Mouse (Mus musculus): ENCODE results near the gene Specc1l. TPM values are rescaled to one million over a fixed set of nuclear protein-coding genes. Genes with fewer than 3 reads are reported as not detected.

Specc1l gene
- polyA plus RNA-seq, 1 experiment, result 29.6 TPM

GRCm38 (mm10) chr10:75312361-75312760 lies 100.5 kb downstream of the Specc1l start:
- no peak for DNase-seq (ENCODE audit: extremely low spot score in 1 of 2, low spot score in 1 of 2)

- no peak for DNase-seq (ENCODE audit: extremely low spot score in 1 of 2, low spot score in 1 of 2)
Observed at GRCm38 (mm10) chr10:75314190-75314980, 102.5 kb downstream of the Specc1l start.

DNA sequence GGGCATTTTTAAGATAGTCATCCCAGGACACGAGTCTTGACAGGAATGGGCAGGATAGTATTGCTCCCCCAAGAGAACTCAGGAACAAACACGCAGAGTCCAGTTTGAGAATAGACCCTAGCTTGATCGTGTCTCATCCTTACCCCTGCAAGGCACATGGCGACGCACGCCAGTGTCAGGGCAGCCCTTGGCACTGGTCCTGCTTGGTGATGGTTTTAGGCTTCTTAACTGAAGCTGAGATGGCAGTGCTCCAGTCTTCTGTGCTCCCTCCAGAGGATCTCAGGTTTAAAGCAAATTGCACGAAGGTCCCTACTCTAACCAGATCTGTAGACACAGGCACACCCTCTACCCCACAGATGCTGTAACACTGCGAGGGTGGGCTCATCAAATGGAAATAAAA lies 103.9 kb downstream of the Specc1l start:
- no peak for DNase-seq (ENCODE audit: extremely low spot score in 1 of 2, low spot score in 1 of 2)

GRCm38 (mm10) chr10:75316472-75316871 lies 104.6 kb downstream of the Specc1l start:
- DNase-seq (ENCODE audit: extremely low spot score in 1 of 2, low spot score in 1 of 2), result no peak

GRCm38 (mm10) chr10:75316872-75316907 lies 104.8 kb downstream of the Specc1l start, which contains the start of gene Adora2a:
Gene Adora2a (plus strand): TSS chr10:75316877.
- no peak for DNase-seq (ENCODE audit: extremely low spot score in 1 of 2, low spot score in 1 of 2)

DNA sequence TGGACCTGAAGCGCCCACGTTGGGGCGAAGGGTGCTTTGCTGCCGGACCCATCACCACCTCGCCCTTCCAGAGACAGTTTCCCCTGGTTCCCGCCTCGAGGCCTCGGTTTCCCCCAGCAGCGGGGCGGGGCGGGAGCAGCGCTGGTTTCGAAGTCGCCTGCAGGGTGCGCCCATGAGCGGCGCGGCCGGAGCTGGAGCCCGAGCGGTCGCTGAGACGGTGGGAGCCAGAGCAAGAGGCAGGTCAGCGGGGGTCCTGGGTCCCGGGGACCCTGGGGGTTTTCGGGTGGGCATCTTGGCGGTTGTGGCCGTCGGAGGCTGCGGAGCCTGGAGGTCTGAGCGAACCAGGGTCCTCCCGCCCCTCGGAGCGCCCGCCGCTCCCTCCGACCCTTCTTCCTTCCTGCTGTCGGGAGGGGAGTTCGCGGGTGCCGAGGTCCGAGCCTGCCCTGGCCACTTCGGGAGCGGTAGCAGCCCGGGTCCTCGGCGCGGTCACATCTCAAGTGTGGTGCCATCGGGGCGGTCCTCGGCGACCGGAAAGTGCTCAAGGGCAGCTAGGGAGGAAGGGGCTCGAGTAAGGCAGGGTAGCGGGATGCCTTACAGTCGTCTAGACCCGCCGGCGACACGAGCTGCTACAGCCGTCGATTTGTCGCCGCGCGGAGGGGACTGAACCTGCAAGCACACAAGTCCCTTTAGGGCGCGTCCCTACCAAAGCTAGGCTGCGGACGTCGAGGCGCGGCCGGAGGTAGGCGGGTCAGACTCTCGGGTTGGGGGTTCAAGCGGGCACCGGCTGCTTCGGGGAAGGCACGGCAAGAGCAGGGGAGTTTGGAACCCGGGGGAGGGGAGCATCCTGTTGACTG lies 105.3 kb downstream of the Specc1l start:
- peak in 1 of 2 experiments; percentile 46 for DNase-seq (ENCODE audit: extremely low spot score in 1 of 2, low spot score in 1 of 2)

DNA sequence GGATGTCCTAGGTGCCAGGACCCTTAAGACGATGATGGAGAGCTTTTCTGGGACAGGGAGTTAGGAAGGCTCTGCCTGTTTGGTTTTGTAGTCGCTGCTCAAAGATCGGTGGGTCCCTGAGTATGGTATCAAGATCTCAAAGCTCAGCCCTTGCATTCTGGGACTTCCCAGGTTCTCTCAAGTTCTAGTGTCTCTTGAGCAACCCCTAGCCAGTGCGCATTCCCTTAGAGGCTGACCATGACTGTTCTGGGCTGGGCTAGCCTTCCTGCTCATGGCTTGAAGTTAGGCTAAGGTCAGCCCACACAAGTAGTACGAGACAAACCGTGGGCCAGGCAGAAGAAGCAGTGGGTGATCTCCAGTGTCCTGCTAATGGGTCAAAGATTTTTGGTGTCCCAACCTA lies 106.3 kb downstream of the Specc1l start:
- DNase-seq (ENCODE audit: extremely low spot score in 1 of 2, low spot score in 1 of 2), result no peak

GRCm38 (mm10) chr10:75320321-75320720 lies 108.4 kb downstream of the Specc1l start:
- DNase-seq (ENCODE audit: extremely low spot score in 1 of 2, low spot score in 1 of 2), result no peak

DNA sequence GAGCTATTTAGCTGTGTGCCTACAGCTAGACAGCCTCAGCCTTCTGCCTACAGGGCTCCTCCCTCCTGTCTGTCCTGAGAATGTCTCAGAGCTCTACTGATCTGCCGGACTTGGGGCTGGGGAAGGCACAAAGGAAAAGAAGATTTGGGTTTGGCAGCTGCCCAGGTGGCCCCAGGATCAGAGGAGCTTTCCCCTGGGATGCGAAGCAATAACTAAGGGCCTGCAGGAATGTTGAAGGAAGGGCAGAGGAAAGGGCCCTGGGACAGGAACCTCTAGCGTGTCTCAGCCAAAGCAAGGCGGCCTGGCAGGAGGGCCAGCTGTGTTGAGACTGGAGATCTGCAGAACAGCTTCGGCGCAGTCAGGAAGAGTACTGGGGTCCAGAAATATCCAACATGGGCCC lies 111.1 kb downstream of the Specc1l start:
- no peak for DNase-seq (ENCODE audit: extremely low spot score in 1 of 2, low spot score in 1 of 2)

DNA sequence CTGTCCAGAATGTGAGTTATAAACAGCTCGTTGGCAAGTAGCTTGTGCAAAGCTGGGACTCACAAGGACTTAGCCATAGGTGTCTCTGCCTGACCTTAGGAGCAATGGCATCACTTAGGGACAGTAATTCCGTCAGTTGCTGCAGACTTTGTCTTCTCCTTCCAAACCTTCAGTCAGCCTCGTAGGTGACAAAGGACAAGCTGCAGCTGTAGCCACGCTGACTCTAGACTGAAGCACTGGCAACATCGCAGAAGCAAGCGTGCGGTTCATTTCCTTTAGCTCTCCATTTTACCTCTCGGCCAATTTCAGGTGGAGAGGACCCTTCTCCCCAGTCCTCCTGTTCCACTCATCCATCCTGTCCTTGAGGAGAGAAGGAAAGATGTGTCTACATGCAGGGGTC lies 112.1 kb downstream of the Specc1l start:
- DNase-seq (ENCODE audit: extremely low spot score in 1 of 2, low spot score in 1 of 2), result no peak

DNA sequence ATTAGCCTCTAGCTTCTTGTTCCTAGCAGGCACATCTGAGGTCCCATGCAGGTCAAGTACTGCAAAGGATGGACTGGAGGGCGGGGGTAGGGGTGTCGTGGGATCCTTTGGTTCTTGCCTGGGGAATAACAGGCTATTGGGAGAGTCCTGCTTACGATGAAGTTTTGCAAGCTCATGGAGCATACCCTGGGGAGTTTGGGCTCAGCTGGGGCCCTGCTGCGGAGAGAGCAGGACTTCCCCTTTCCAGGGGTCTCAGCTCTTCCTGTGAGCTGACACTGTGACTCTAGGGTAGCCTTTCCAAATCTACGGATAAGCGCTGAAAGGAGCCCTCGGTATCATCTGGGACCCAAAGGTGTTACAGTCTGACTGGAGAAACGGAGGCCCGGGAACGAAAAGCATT lies 112.5 kb downstream of the Specc1l start:
- DNase-seq (ENCODE audit: extremely low spot score in 1 of 2, low spot score in 1 of 2), result no peak

DNA sequence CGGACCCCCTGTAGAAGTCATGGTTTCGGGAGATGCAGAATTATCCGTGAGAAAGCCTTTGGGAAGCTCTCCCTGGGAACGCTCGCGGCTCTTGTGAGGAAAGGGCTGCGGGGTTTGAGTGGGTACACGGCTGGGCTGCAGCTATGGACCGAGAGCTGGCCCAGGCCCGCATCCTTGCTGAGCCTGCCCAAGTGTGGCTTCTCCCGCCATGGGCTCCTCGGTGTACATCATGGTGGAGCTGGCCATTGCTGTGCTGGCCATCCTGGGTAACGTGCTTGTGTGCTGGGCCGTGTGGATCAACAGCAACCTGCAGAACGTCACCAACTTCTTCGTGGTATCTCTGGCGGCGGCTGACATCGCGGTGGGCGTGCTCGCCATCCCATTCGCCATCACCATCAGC lies 113.9 kb downstream of the Specc1l start:
- no peak for DNase-seq (ENCODE audit: extremely low spot score in 1 of 2, low spot score in 1 of 2)

- DNase-seq (ENCODE audit: extremely low spot score in 1 of 2, low spot score in 1 of 2), result no peak
Observed at GRCm38 (mm10) chr10:75326553-75326952, 114.7 kb downstream of the Specc1l start.

DNA sequence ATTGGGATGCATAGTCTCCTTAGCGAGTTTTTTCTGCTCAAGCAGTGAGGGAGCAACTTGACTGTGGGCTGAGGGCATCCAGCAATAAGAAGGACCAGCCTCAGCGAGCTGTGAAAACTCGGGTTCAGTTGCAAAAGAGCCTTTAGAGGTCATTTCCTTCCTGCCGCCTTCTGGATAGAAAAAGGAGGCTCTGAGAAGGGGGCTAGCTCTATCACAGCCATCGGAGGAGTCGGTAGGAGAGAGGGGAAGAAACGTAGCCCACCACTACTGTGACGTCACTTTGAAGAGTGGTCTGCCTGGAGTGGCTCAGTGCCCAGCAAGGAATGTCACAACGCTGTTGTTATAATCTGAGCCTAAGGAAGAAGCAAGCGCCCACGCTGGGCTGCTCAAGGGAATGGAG lies 115.2 kb downstream of the Specc1l start:
- DNase-seq (ENCODE audit: extremely low spot score in 1 of 2, low spot score in 1 of 2), result no peak

- DNase-seq (ENCODE audit: extremely low spot score in 1 of 2, low spot score in 1 of 2), result no peak
Observed at GRCm38 (mm10) chr10:75328201-75328704, 116.4 kb downstream of the Specc1l start.

- no peak for DNase-seq (ENCODE audit: extremely low spot score in 1 of 2, low spot score in 1 of 2)
Observed at GRCm38 (mm10) chr10:75332268-75332667, 120.4 kb downstream of the Specc1l start.

- no peak for DNase-seq (ENCODE audit: extremely low spot score in 1 of 2, low spot score in 1 of 2)
Observed at GRCm38 (mm10) chr10:75333176-75333776, 121.4 kb downstream of the Specc1l start.

DNA sequence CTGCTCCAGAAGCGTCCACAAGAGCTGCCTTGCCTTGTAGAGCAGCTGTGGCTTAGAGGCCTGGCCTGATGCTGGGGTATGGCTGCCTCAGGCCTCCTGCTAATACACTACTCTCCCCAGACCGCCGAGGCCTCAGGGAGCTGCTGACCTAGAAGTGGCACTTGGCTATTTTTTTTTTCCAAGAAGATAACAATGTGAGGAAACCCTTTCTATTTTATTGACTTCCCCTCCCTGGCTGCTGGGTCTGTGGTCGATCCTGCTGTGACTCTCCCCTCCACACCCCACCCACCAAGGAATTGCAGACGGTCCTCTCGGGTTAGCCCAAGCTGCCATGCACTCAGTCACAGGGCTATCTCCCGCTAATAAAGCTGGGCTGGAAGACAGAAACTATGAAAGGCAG lies 122.3 kb downstream of the Specc1l start:
- DNase-seq (ENCODE audit: extremely low spot score in 1 of 2, low spot score in 1 of 2), result no peak

DNA sequence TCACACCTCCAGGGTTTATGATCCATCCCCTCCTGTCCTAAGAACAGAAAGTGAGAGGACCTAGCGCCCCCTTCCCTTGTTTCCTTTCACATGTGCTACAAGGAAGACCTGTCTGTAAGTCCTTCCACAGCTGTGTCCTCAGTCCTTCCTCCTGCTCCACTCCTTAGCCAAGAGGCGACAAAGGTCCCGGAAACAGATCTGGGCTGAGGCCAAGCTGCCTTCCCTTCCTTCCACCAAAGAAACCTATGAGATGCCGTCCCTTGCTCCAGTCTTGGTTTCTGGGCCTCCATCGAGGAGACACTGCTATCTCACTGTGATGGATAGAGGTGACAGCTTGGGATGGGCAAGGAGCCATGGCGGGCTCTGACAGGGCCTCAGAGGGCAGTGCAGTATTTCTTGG lies 123.2 kb downstream of the Specc1l start:
- DNase-seq (ENCODE audit: extremely low spot score in 1 of 2, low spot score in 1 of 2), result no peak

DNA sequence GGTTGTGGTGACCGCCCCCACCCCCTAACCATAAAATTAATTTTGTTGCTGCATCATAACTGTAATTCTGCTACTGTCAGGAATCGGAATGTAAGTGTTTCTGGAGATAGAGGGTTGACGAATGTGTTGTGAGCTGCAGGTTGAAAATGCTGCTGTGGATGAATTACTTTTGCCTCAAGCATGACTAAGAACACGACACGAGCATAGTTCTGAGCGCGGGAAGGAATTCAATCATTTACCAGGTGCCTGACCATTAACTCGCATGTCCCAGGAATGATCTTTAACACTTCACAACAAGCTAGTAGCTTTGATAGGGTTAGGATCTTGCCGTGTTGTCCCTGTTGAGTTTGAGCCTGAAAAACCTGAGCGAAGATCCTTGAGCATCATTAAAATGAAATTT lies 125.4 kb downstream of the Specc1l start:
- no peak for DNase-seq (ENCODE audit: extremely low spot score in 1 of 2, low spot score in 1 of 2)

- no peak for DNase-seq (ENCODE audit: extremely low spot score in 1 of 2, low spot score in 1 of 2)
Observed at GRCm38 (mm10) chr10:75338852-75339251, 127.0 kb downstream of the Specc1l start.

DNA sequence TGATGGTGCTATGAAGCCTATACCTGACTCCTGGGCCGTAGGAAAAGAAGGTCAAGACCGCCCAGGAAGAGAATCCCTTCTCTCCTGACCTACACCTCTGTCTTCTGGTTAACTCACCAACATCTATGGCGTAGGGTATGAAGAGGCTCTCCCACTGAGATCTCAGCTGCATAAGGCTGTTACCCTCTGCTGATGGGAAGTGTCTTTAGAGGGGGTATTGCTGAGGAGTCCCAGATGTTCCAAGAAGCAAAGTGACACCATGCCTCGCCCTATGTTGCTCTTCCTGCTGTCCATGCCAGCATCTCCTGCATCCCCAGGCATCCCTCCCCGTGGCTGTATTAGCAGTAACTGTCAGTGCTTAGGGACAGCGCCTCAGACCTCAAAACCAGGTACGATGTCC lies 127.5 kb downstream of the Specc1l start:
- no peak for DNase-seq (ENCODE audit: extremely low spot score in 1 of 2, low spot score in 1 of 2)
